Mouse (Mus musculus): ENCODE results near the gene Snx14. TPM values are rescaled to one million over a fixed set of nuclear protein-coding genes. Genes with fewer than 3 reads are reported as not detected.

The Snx14 gene
- polyA plus RNA-seq, 1 experiment from 2014 or later, result 41.9 TPM

DNA sequence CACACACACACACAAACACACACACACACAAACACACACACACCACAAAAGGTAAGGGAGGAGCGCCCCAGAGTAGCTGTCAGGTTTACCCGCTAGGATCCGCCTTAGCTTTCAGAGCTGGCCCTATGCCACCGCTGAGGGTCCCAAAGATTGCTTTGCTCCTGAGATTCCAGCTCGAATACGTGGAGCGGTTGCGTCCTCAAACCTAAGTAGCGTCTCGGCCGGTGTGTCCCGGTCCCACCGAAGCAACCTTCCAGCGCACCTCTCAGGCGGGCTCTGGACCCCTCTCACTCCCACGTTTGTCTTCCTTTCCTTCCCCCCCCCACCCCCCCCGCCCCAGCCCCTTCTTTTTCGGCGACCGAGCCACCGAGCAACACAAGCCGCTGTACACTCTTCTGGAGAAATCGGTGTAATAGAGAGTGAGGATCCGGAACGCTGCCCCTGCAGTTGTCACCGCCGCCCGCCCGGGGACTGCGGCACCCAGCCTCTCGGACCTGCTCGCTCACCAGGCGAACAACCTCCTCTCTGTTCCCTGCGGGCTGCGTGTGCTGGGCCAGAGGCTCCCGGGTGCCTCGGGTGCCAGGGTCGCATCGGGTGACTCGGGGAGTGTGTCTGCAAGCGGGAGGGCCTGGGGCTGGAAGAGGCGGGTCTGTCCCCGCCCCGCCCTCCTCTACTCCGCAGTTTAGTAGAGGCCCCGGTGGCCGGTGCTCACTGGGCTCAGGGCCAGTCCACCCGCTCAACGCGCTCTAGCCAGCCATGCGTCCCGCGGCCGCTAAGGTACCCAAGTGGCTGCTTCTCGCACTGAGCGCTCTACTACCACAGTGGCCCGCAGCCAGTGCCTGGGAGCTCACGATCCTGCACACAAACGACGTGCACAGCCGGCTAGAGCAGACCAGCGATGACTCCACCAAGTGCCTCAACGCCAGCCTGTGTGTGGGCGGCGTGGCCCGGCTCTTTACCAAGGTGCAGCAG is 111.5 kb downstream of the Snx14 start, which contains the start of gene Nt5e:
Nt5e (plus strand) TSS at position 268 of the 972 bp plus-strand sequence.
- H3K27me3 ChIP-seq, result no peaks in the 10 kb centered on the region
- in situ Hi-C loops (cut with MboI; ENCODE audit: low pct_unique_long_range_greater_than_20kb), result no loop called here
- TF ChIP-seq CTCF (IDR thresholded peaks at IDR 0.05), result no peak
- DNase-seq (ENCODE audit: low read depth, low spot score) (peak; percentile 9), ATAC-seq (peak; percentile 91)
- ChIA-PET POLR2A (interaction anchor here (0.6 kb wide), 1 partner anchor 9 kb away, joined by 3 read pairs; no protein-coding TSS in a partner anchor), CTCF (interaction anchor here (1.5 kb wide), 1 partner anchor 10 kb away, joined by 4 read pairs; no protein-coding TSS in a partner anchor)

Other genes starting within 250 kb of the Snx14 start
- 7.1 TPM for gene Nt5e, start 111.8 kb downstream of the Snx14 start, polyA plus RNA-seq (2021)
- gene Gm20537, start 17.7 kb upstream of the Snx14 start, polyA plus RNA-seq (2021), result 0.13 TPM
- 101 TPM for gene Syncrip, start 43.6 kb upstream of the Snx14 start, polyA plus RNA-seq (2021)
- 12.5 TPM for gene Zfp949, start 109.1 kb upstream of the Snx14 start, polyA plus RNA-seq (2021)
- gene Trim43a, start 141.9 kb upstream of the Snx14 start, polyA plus RNA-seq (2021), result not detected

Measured in Patski (cell line).